Mouse (Mus musculus): ENCODE results near the gene Trhr2. TPM values are rescaled to one million over a fixed set of nuclear protein-coding genes. Genes with fewer than 3 reads are reported as not detected.

Gene Trhr2
- polyA plus RNA-seq, 1 experiment = 0.10 TPM

GRCm38 (mm10) chr8:122343758-122344157, 16.8 kb downstream of the Trhr2 start:
- no peak overlapping the region for H3K27ac ChIP-seq (ENCODE audit: control insufficient read depth, insufficient read depth, low read depth, low read length)
- no peak overlapping the region; the same call in none of the 2 replicates for H3K4me3 ChIP-seq (ENCODE audit: control insufficient read depth, low read depth, low read length)
- H3K36me3 ChIP-seq (ENCODE audit: control insufficient read depth, insufficient read depth, low read length) = no peaks in the 10 kb centered on the region
- TF ChIP-seq CTCF (IDR thresholded peaks at IDR 0.05; ENCODE audit: control insufficient read depth, insufficient read depth, insufficient replicate concordance, low read depth, low read length) = no peak
- no peak for TF ChIP-seq POLR2A (IDR thresholded peaks at IDR 0.05; ENCODE audit: control insufficient read depth, low read depth, low read length)
- peaks cover 7% of the 10 kb centered on the region for H3K4me1 ChIP-seq (ENCODE audit: control insufficient read depth, insufficient read depth, low read length)
- no peaks in the 10 kb centered on the region for H3K27me3 ChIP-seq (ENCODE audit: control insufficient read depth, insufficient read depth, low read length)

GRCm38 (mm10) chr8:122343341-122343740, 17.2 kb downstream of the Trhr2 start:
- Histone ChIP-seq H3K27me3 (ENCODE audit: control insufficient read depth, insufficient read depth, low read length) (no peaks in the 10 kb centered on the region), H3K27ac (ENCODE audit: control insufficient read depth, insufficient read depth, low read depth, low read length) (no peak overlapping the region), H3K4me1 (ENCODE audit: control insufficient read depth, insufficient read depth, low read length) (peaks cover 7% of the 10 kb centered on the region), H3K36me3 (ENCODE audit: control insufficient read depth, insufficient read depth, low read length) (no peaks in the 10 kb centered on the region), H3K4me3 (ENCODE audit: control insufficient read depth, low read depth, low read length) (no peak overlapping the region; the same call in 1 of the 2 replicates)
- TF ChIP-seq POLR2A (IDR thresholded peaks at IDR 0.05; ENCODE audit: control insufficient read depth, low read depth, low read length) (no peak), CTCF (IDR thresholded peaks at IDR 0.05; ENCODE audit: control insufficient read depth, insufficient read depth, insufficient replicate concordance, low read depth, low read length) (no peak)

DNA sequence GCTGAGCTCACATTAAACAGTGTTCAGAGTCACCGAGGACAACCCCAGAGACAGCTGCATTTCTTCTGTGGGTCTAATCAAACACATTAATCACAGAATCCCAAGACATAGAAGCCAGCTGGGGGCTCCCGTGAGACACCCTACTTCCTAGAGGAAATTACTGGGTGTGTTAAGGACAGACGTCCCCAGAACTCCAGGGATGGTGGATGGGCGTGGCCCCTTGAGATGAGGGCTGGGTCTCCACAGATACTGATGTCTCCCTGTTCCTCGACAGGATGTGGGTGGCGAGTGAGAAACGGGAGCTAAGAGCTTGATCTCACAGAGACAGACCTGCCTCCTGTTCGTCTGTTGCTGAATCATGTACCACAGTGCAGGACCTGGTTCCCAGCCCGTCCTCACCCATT, 17.7 kb downstream of the Trhr2 start:
- Histone ChIP-seq H3K27ac (ENCODE audit: control insufficient read depth, insufficient read depth, low read depth, low read length) (no peak overlapping the region), H3K4me3 (ENCODE audit: control insufficient read depth, low read depth, low read length) (no peak overlapping the region), H3K36me3 (ENCODE audit: control insufficient read depth, insufficient read depth, low read length) (no peaks in the 10 kb centered on the region), H3K4me1 (ENCODE audit: control insufficient read depth, insufficient read depth, low read length) (peaks cover 7% of the 10 kb centered on the region), H3K27me3 (ENCODE audit: control insufficient read depth, insufficient read depth, low read length) (no peaks in the 10 kb centered on the region)
- TF ChIP-seq CTCF (IDR thresholded peaks at IDR 0.05; ENCODE audit: control insufficient read depth, insufficient read depth, insufficient replicate concordance, low read depth, low read length) (no peak), POLR2A (IDR thresholded peaks at IDR 0.05; ENCODE audit: control insufficient read depth, low read depth, low read length) (no peak)

- H3K4me1 ChIP-seq (ENCODE audit: control insufficient read depth, insufficient read depth, low read length) = peaks cover 7% of the 10 kb centered on the region
- no peaks in the 10 kb centered on the region for H3K36me3 ChIP-seq (ENCODE audit: control insufficient read depth, insufficient read depth, low read length)
- H3K27me3 ChIP-seq (ENCODE audit: control insufficient read depth, insufficient read depth, low read length) = no peaks in the 10 kb centered on the region
- no peak overlapping the region for H3K4me3 ChIP-seq (ENCODE audit: control insufficient read depth, low read depth, low read length)
- TF ChIP-seq CTCF (IDR thresholded peaks at IDR 0.05; ENCODE audit: control insufficient read depth, insufficient read depth, insufficient replicate concordance, low read depth, low read length) = no peak
- TF ChIP-seq POLR2A (IDR thresholded peaks at IDR 0.05; ENCODE audit: control insufficient read depth, low read depth, low read length) = no peak
- no peak overlapping the region for H3K27ac ChIP-seq (ENCODE audit: control insufficient read depth, insufficient read depth, low read depth, low read length)
These were observed 18.2 kb downstream of the Trhr2 start for GRCm38 (mm10) chr8:122342362-122342761.

- no peaks in the 10 kb centered on the region for H3K36me3 ChIP-seq (ENCODE audit: control insufficient read depth, insufficient read depth, low read length)
- no peak overlapping the region for H3K27ac ChIP-seq (ENCODE audit: control insufficient read depth, insufficient read depth, low read depth, low read length)
- TF ChIP-seq CTCF (IDR thresholded peaks at IDR 0.05; ENCODE audit: control insufficient read depth, insufficient read depth, insufficient replicate concordance, low read depth, low read length) = no peak
- no peak for TF ChIP-seq POLR2A (IDR thresholded peaks at IDR 0.05; ENCODE audit: control insufficient read depth, low read depth, low read length)
- H3K4me3 ChIP-seq (ENCODE audit: control insufficient read depth, low read depth, low read length) = no peak overlapping the region
- H3K27me3 ChIP-seq (ENCODE audit: control insufficient read depth, insufficient read depth, low read length) = no peaks in the 10 kb centered on the region
- peaks cover 13% of the 10 kb centered on the region for H3K4me1 ChIP-seq (ENCODE audit: control insufficient read depth, insufficient read depth, low read length)
These were observed 18.8 kb downstream of the Trhr2 start for GRCm38 (mm10) chr8:122341790-122342189.

GRCm38 (mm10) chr8:122340761-122341160, 19.8 kb downstream of the Trhr2 start:
- no peaks in the 10 kb centered on the region for H3K27me3 ChIP-seq (ENCODE audit: control insufficient read depth, insufficient read depth, low read length)
- no peaks in the 10 kb centered on the region for H3K36me3 ChIP-seq (ENCODE audit: control insufficient read depth, insufficient read depth, low read length)
- H3K4me3 ChIP-seq (ENCODE audit: control insufficient read depth, low read depth, low read length) = no peak overlapping the region
- TF ChIP-seq POLR2A (IDR thresholded peaks at IDR 0.05; ENCODE audit: control insufficient read depth, low read depth, low read length) = no peak
- TF ChIP-seq CTCF (IDR thresholded peaks at IDR 0.05; ENCODE audit: control insufficient read depth, insufficient read depth, insufficient replicate concordance, low read depth, low read length) = no peak
- H3K4me1 ChIP-seq (ENCODE audit: control insufficient read depth, insufficient read depth, low read length) = peaks cover 19% of the 10 kb centered on the region
- H3K27ac ChIP-seq (ENCODE audit: control insufficient read depth, insufficient read depth, low read depth, low read length) = no peak overlapping the region

DNA sequence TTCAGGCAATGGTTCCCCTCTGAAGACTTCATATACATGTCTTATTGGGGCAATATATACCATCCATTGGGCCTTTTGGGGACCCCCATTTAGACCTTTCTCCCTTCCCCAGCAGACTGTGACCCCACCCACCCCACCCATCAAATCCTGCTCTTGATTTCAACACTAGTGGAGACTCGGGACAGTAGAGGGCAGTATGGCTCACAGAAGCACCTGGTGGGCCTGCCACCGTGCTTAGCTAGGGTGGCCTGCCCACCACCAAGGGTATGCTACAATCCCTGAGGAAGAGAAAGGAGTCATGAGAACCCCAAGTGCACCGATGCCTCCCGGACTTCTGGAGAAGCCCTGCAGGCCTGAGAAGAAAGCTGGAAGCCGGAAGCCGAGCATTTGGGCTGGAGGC, 21.7 kb downstream of the Trhr2 start:
- TF ChIP-seq CTCF (IDR thresholded peaks at IDR 0.05; ENCODE audit: control insufficient read depth, insufficient read depth, insufficient replicate concordance, low read depth, low read length) = no peak
- TF ChIP-seq POLR2A (IDR thresholded peaks at IDR 0.05; ENCODE audit: control insufficient read depth, low read depth, low read length) = no peak
- Histone ChIP-seq H3K4me1 (ENCODE audit: control insufficient read depth, insufficient read depth, low read length) (peaks cover 27% of the 10 kb centered on the region), H3K4me3 (ENCODE audit: control insufficient read depth, low read depth, low read length) (no peak overlapping the region), H3K27ac (ENCODE audit: control insufficient read depth, insufficient read depth, low read depth, low read length) (no peak overlapping the region), H3K27me3 (ENCODE audit: control insufficient read depth, insufficient read depth, low read length) (no peaks in the 10 kb centered on the region), H3K36me3 (ENCODE audit: control insufficient read depth, insufficient read depth, low read length) (no peaks in the 10 kb centered on the region)
